Mouse (Mus musculus): ENCODE results near the gene Gm10837. TPM values are rescaled to one million over a fixed set of nuclear protein-coding genes. Genes with fewer than 3 reads are reported as not detected.
"Not testable (repeated sequence)": the region's sequence is repeated elsewhere in the genome, so short reads cannot be mapped to it uniquely, and the experiment has no call there.

Gm10837 gene
- polyA plus RNA-seq, 1 experiment from 2014 or later = not detected

DNA sequence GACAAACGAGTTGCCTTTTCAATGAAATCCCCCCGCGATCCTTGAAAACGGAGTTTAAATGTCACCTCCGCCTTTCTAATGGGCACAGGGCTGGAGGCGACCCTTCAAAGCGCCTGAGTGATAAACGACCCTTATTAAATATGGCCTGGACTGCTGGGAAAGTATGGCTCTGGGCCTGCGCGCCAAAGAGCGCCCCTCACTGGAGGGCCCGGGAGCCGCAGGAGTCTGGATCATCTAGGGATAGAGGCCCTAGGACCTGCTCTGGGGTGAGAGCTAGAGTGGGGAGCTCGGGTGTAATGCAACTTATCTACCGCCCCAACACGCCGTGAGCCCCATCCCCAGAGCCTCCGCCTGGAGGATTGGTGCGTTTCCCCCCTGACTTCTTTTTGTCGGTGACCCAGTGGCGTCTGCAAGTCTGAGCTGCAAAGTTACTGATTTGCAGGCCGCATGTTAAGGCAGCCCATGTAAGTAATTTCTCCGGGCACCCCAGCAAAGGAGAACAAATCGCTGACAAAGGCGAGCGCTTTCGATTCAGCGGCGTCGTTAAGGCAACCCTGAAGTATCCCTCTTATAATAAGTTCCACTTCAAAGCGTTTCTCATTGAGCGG, 36.9 kb upstream of the Gm10837 start:
- H3K36me3 ChIP-seq (replicated peaks; ENCODE audit: insufficient read depth, low read length) = no peaks in the 10 kb centered on the region
- peak overlapping the region; percentile 62 for H3K4me2 ChIP-seq (ENCODE audit: low read depth, low read length)
- H3K9me3 ChIP-seq (ENCODE audit: low read length) = no peaks in the 10 kb centered on the region
- peak overlapping the region; percentile 35 for H3K4me3 ChIP-seq (ENCODE audit: low read depth, low read length)
- no peak for ATAC-seq
- 0 out of 2 replicates have a peak, but pooled peaks cover 3% of the 10 kb centered on the region for H3K4me1 ChIP-seq (ENCODE audit: insufficient read depth)
- TF ChIP-seq EP300 (IDR thresholded peaks at IDR 0.05; ENCODE audit: low read depth) = no peak
- TF ChIP-seq CTCF (IDR thresholded peaks at IDR 0.05; ENCODE audit: low read depth) = no peak
- H3K27me3 ChIP-seq (ENCODE audit: insufficient read depth, low read length) = peaks cover 75% of the 10 kb centered on the region
- 6% methylated on average over 32 of the region's 32 CpGs for WGBS (ENCODE audit: insufficient replicate concordance)
- no peak overlapping the region for H3K9ac ChIP-seq (replicated peaks)
- no peak overlapping the region for H3K27ac ChIP-seq (ENCODE audit: low read depth)
- no peak for DNase-seq

DNA sequence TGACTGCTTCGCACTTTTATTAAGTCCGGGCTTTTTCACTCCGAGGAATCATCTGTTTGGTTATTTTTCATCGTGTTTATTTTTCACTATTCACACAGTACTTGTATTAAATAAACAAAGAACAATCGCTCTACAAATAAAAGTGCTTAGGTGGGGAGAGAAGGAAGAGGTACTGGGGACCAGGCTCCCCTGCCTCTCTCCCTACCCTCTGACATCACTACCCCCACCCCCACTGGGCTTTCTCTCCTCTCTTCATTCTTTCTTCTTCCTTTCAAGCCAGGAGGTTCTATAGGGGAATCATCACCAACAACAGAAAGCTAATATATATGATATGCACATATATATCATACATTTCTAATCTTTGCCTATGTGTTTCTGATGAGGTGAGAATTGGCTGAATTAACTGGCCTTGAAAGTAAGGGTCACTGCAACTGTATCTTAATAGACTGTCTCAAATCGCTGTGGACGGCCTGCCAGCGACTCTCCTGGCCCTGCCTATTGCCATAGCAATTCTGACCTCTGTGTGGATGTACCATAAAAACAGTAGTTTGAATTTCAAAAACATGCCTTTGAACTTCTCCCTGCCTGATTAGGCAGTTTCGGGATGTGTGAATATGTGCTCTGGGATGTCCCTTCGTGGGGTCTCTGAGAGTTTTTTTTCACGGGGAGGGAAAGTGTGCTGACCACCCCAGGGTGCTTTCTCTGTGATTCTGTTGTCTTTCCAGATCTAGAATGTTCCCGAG, 36.2 kb upstream of the Gm10837 start:
- no peaks in the 10 kb centered on the region for H3K36me3 ChIP-seq (replicated peaks; ENCODE audit: insufficient read depth, low read length)
- H3K4me1 ChIP-seq (ENCODE audit: insufficient read depth) = 0 out of 2 replicates have a peak, but pooled peaks cover 3% of the 10 kb centered on the region
- no peak overlapping the region for H3K27ac ChIP-seq (ENCODE audit: low read depth)
- H3K27me3 ChIP-seq (ENCODE audit: insufficient read depth, low read length) = peaks cover 69% of the 10 kb centered on the region
- no peak overlapping the region for H3K9ac ChIP-seq (replicated peaks)
- WGBS (ENCODE audit: insufficient replicate concordance) = 20% methylated on average over 12 of the region's 12 CpGs
- ATAC-seq (no peak), DNase-seq (no peak)
- peak overlapping the region; percentile 62 for H3K4me2 ChIP-seq (ENCODE audit: low read depth, low read length)
- peak overlapping the region; percentile 35 for H3K4me3 ChIP-seq (ENCODE audit: low read depth, low read length)
- no peaks in the 10 kb centered on the region for H3K9me3 ChIP-seq (ENCODE audit: low read length)
- TF ChIP-seq EP300 (IDR thresholded peaks at IDR 0.05; ENCODE audit: low read depth) = no peak
- TF ChIP-seq CTCF (IDR thresholded peaks at IDR 0.05; ENCODE audit: low read depth) = no peak

DNA sequence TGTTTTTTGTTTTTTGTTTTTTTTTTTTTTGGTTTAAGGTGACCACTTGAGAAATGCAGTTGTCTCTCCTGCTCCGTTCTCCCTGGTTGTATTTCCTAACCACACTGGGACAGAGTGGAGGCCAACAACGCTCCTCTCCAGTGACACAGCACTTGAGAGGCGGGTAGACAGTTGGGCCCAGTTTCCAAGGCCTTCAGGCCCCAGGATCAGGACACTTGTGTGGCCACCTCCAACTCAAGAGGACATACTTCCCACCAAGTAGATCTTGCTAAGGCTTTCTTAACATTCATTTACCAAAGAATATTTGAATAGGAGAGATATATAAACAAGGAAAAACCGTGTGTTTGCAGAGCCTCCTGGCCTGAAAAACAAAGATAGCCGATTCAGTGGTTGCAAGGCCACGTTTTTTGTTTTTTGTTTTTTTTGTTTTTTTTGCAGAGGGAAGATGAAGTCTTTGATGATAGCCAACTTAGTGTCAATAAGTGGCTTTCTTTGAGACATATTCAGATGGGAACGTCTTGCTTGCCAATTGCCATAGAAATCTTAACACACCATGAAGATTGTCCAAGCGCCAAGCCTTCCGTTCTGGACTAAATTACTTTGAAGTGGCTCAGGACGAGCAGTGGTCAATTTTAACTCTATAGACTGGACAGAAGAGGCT, 35.4 kb upstream of the Gm10837 start:
- H3K9me3 ChIP-seq (ENCODE audit: low read length) = no peaks in the 10 kb centered on the region
- no peak overlapping the region for H3K4me2 ChIP-seq (ENCODE audit: low read depth, low read length)
- DNase-seq = no peak
- TF ChIP-seq EP300 (IDR thresholded peaks at IDR 0.05; ENCODE audit: low read depth) = no peak
- no peak for TF ChIP-seq CTCF (IDR thresholded peaks at IDR 0.05; ENCODE audit: low read depth)
- H3K4me3 ChIP-seq (ENCODE audit: low read depth, low read length) = no peak overlapping the region
- H3K36me3 ChIP-seq (replicated peaks; ENCODE audit: insufficient read depth, low read length) = no peaks in the 10 kb centered on the region
- WGBS (ENCODE audit: insufficient replicate concordance) = 58% methylated on average over 10 of the region's 10 CpGs
- H3K9ac ChIP-seq (replicated peaks) = no peak overlapping the region
- H3K27me3 ChIP-seq (ENCODE audit: insufficient read depth, low read length) = peaks cover 65% of the 10 kb centered on the region
- no peak for ATAC-seq
- no peak overlapping the region for H3K27ac ChIP-seq (ENCODE audit: low read depth)
- H3K4me1 ChIP-seq (ENCODE audit: insufficient read depth) = 0 out of 2 replicates have a peak, but pooled peaks cover 3% of the 10 kb centered on the region

DNA sequence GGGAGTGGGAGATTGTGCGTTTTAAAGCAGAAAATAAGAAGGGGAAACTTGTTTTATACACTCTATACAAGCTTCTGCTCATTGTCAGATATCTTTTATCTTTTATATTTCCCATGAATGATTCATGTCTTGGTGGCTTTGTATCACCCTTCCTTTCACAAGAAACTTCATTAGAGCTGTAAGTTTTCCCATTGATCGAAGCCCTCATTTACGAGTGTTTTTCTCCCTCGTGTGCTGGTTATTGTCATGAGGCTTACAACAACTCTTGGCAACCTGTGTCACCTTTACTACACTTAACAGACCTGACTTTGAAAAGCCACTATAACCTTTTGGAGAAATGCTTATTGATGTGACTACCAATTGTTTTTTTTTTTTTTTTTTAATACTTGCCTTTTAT, 34.8 kb upstream of the Gm10837 start:
- Histone ChIP-seq H3K4me1 (ENCODE audit: insufficient read depth) (0 out of 2 replicates have a peak, but pooled peaks cover 3% of the 10 kb centered on the region), H3K36me3 (replicated peaks; ENCODE audit: insufficient read depth, low read length) (no peaks in the 10 kb centered on the region), H3K9me3 (ENCODE audit: low read length) (no peaks in the 10 kb centered on the region), H3K27me3 (ENCODE audit: insufficient read depth, low read length) (peaks cover 64% of the 10 kb centered on the region), H3K4me3 (ENCODE audit: low read depth, low read length) (no peak overlapping the region), H3K27ac (ENCODE audit: low read depth) (no peak overlapping the region), H3K4me2 (ENCODE audit: low read depth, low read length) (no peak overlapping the region), H3K9ac (replicated peaks) (no peak overlapping the region)
- no peak for TF ChIP-seq EP300 (IDR thresholded peaks at IDR 0.05; ENCODE audit: low read depth)
- no peak for TF ChIP-seq CTCF (IDR thresholded peaks at IDR 0.05; ENCODE audit: low read depth)
- DNase-seq (no peak), ATAC-seq (no peak)
- WGBS (ENCODE audit: insufficient replicate concordance) = 74% methylated on average over 4 of the region's 4 CpGs

DNA sequence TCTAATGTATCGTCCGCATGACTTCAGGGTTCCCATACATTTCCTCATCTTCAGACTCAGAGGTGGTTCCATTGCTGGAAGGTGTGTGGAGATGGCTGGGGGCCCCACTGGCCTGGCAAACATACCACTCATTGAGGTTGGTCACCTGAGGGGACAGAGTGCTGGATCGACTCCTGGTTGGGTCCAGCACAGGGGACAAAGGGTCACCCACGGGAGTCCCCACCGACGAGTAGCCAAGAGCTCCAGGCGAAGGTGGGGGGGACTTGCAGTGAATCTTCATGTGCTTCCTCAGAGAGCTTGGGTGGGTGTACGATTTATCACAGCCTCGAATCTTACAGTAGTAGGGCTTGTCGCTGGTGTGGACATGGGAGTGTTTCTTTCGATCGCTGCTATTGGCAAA, 31.1 kb upstream of the Gm10837 start:
- not testable (repeated sequence) for H3K4me3 ChIP-seq (ENCODE audit: low read depth, low read length); DNase-seq; H3K9ac ChIP-seq (replicated peaks); H3K36me3 ChIP-seq (replicated peaks; ENCODE audit: insufficient read depth, low read length); H3K4me2 ChIP-seq (ENCODE audit: low read depth, low read length); ATAC-seq; H3K27ac ChIP-seq (ENCODE audit: low read depth); H3K9me3 ChIP-seq (ENCODE audit: low read length)
- peaks cover 54% of the 10 kb centered on the region for H3K27me3 ChIP-seq (ENCODE audit: insufficient read depth, low read length)
- 63% methylated on average over 7 of the region's 12 CpGs for WGBS (ENCODE audit: insufficient replicate concordance)
- H3K4me1 ChIP-seq (ENCODE audit: insufficient read depth) = peaks cover 12% of the 10 kb centered on the region

DNA sequence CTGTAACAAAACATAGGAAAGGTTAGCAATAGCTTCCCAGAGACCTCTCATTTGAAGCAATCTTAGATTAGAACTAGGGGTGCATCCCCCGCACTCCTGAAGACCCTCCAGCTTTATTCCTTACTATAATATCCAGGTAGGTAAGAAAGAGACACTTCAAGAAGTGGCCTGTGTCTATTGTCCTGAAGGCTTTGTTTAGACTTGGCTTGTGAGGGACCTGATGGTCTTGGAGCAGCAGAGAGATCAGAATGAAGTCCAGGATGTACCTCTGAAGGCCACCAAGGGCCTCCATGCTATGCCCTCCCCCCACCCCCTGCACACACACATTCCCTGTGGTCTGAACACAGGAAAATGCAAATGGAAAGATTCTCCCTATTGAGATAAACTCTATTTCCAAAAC, 30.6 kb upstream of the Gm10837 start:
- TF ChIP-seq EP300 (IDR thresholded peaks at IDR 0.05; ENCODE audit: low read depth) (no peak), CTCF (IDR thresholded peaks at IDR 0.05; ENCODE audit: low read depth) (no peak)
- H3K4me1 ChIP-seq (ENCODE audit: insufficient read depth) = peaks cover 12% of the 10 kb centered on the region
- no peak overlapping the region for H3K9ac ChIP-seq (replicated peaks)
- H3K36me3 ChIP-seq (replicated peaks; ENCODE audit: insufficient read depth, low read length) = no peaks in the 10 kb centered on the region
- no peak overlapping the region for H3K4me3 ChIP-seq (ENCODE audit: low read depth, low read length)
- WGBS (ENCODE audit: insufficient replicate concordance) = 100% methylated on average over 1 of the region's 1 CpGs
- H3K4me2 ChIP-seq (ENCODE audit: low read depth, low read length) = no peak overlapping the region
- no peak overlapping the region for H3K27ac ChIP-seq (ENCODE audit: low read depth)
- no peak for ATAC-seq
- DNase-seq = no peak
- H3K9me3 ChIP-seq (ENCODE audit: low read length) = no peaks in the 10 kb centered on the region
- H3K27me3 ChIP-seq (ENCODE audit: insufficient read depth, low read length) = peaks cover 56% of the 10 kb centered on the region

Data from liver, postnatal 0 days (tissue).